Mouse (Mus musculus) mouse embryonic stem cell (cell line): Measurements from ENCODE around the gene Senp6.

Source experiments
- in situ Hi-C, 2 experiments: fragments of 300-500 bp; cut with MboI; formaldehyde crosslinking; loops; 1 replicate in 1 of 2; 3 replicates in 1 of 2; pipeline ENCODE4 v1.14.3; 2019 to 2020; ENCODE audit warnings: low sequenced_read_pairs in 2 of 2, low pct_unique_long_range_greater_than_20kb in 1 of 2, mixed read lengths in 1 of 2; ENCODE audit not compliant: unreplicated experiment in 1 of 2

Gene Senp6

DNA sequence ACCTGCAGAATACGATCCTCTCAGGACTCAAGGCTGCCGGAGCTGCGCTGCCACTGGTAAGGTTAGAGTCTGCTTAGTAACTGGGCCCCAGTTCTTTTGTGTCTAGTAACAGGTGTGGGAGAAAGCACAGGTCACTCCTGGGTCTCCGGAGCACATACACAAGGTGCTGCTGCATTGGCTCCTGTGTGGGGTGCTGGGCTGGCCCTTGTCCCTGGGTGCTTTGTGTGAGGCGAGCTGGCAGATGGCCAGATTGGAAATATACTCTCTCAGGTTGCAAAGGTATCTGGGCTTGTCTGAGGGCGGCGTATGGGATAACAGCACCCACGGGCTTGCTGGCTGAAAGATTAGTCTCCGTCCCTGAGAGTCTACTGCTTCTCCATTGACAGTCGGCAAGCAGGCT lies 125.6 kb downstream of the Senp6 start:
- in situ Hi-C loops: no loop called here

DNA sequence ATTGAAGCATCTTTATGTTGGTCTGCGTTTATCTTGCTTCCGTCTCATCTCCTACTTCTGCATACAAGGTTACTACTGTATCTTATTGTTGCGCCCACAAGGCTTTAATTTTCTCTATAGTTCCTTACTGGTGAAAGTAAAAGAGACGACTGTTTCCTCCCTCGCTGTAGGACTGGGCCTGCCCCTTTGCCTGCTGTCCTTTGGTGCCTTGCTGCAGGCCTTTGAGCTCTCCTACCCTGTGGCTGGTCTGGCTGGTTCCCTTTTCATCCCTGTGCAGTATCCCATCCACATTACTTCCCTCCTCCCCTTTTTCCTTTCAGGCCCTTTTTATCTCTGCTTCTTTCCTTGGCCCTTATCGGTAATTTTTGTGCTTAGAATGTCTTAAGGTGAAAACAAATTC lies 127.7 kb downstream of the Senp6 start:
- in situ Hi-C loops: no loop called here
